Mouse (Mus musculus) embryonic facial prominence, embryonic 15.5 days (tissue): ENCODE results near the gene Tnni3. TPM values are rescaled to one million over a fixed set of nuclear protein-coding genes. Genes with fewer than 3 reads are reported as not detected.

ENCODE experiments used
- ATAC-seq: fragments of 200-750 bp; cut with Nextera tagmentation; 2 replicates; pipeline ENCODE4 v1.8.0; 2017; ENCODE audit warnings: low read depth, moderate TSS enrichment; ENCODE audit not compliant: insufficient number of reproducible peaks, low FRiP score, low TSS enrichment
- H3K27ac ChIP-seq: fragments of 300-500 bp; sonication (generic); replicated peaks from 2 replicates; pipeline ENCODE4 v1.5.1; 2015; ENCODE audit warnings: mild to moderate bottlenecking, inconsistent platforms
- H3K27me3 ChIP-seq: fragments of 300-500 bp; sonication (generic); 2 replicates; pipeline ENCODE4 v1.6.1; 2015; ENCODE audit warnings: inconsistent platforms
- H3K36me3 ChIP-seq: fragments of 300-500 bp; sonication (generic); 2 replicates; pipeline ENCODE4 v1.6.1; 2015; ENCODE audit warnings: mild to moderate bottlenecking, inconsistent platforms
- H3K4me1 ChIP-seq: fragments of 300-500 bp; sonication (generic); 2 replicates; pipeline ENCODE4 v1.6.1; 2015; ENCODE audit warnings: inconsistent platforms
- H3K4me2 ChIP-seq: fragments of 300-500 bp; sonication (generic); replicated peaks from 2 replicates; pipeline ENCODE4 v1.6.1; 2015; ENCODE audit warnings: mild to moderate bottlenecking, inconsistent platforms
- H3K4me3 ChIP-seq: fragments of 300-500 bp; sonication (generic); replicated peaks from 2 replicates; pipeline ENCODE4 v1.5.1; 2015; ENCODE audit warnings: mild to moderate bottlenecking, inconsistent platforms
- H3K9ac ChIP-seq: fragments of 300-500 bp; sonication (generic); 2 replicates; pipeline ENCODE4 v1.6.1; 2015; ENCODE audit warnings: inconsistent platforms
- H3K9me3 ChIP-seq: fragments of 300-500 bp; sonication (generic); replicated peaks from 2 replicates; pipeline ENCODE4 v1.6.1; 2016; ENCODE audit warnings: inconsistent platforms
- WGBS: fragments of 180-500 bp; shearing (Covaris S2); methylation state at CpG from one replicate; pipeline ENCODE4 v1.1.7; 2015; 5-methylcytosine and 5-hydroxymethylcytosine counted together
- polyA plus RNA-seq: library from polyadenylated mRNA; unstranded; fragments of >200 nt; fragmentation: Nextera tagmentation; extraction: Ambion mirVana; gene quantifications from 2 replicates; pipeline ENCODE4 v1.2.1, GENCODE M21; 2015

The Tnni3 gene
- polyA plus RNA-seq, 1 experiment from 2014 or later: 5.9 TPM

DNA sequence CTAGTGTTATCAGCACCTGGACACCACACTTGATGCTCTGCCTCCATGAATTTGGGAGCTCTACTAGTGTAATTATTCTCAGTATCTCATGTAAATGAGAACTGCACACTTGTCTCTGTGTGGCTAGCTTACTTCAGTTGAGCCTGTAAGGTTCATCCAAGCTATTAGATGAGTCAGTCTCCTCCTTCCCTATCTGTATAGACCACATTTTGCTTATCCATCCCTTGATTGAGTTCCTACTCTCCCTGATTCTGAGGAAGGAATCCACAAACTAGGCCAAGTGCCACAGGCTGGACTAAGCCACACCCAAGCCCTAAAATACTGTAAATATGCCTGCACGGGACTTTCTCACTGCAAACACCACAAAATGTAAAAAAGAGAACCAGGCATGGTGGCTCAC is 30.0 kb downstream of the Tnni3 start:
- Histone ChIP-seq H3K4me3 (no peak overlapping the region), H3K4me2 (no peak overlapping the region), H3K9me3 (no peaks in the 10 kb centered on the region), H3K9ac (no peak overlapping the region), H3K27me3 (no peaks in the 10 kb centered on the region), H3K4me1 (peaks cover 28% of the 10 kb centered on the region), H3K36me3 (peaks cover 58% of the 10 kb centered on the region), H3K27ac (no peak overlapping the region)
- no peak for ATAC-seq
- 68% methylated on average over 1 of the region's 1 CpGs for WGBS

DNA sequence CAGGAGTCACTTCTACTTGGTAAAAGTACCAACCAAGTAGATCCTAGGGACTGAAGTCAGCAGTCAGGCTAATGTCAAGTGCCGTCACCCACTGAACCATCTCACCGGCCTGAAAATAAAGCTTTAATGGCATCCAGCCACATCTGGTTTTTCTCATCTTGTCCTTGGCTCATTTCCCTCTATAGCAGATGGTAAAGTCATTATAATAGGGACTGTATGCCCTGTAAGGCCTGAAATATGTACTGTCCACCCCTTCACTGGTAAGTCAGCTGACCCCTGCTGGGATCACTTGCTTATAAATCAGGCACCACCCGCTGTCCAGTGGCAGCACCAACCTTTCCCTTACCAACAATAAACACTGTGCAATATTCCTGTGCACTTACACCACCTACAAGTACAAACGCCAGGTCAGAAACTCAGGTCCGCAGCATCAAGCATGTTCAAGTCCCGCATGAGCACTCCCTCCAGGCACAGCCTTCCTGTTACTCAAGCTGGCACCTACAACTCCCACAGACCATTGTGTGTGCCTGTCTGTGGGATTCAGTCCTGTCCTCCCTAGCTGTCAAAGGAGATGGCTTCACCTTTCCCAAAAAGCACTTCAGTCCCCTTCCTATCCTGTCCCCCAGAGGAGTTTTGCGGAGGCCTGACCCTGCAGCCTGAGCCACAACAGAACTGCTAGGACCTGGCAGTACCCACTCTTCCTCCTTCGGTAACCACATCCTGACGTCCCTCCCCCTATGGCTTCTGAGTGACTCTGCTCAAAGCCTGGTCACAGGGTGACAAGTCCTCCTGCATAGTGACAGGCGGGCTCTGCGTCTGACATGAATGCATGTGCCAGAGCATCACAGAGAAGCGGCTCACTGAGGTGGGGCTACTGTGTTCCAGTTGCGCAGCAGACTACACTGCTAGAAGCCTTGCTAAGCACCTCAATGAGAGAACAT is 31.5 kb downstream of the Tnni3 start:
- Histone ChIP-seq H3K27ac (no peak overlapping the region), H3K4me3 (no peak overlapping the region), H3K27me3 (no peaks in the 10 kb centered on the region), H3K9me3 (no peaks in the 10 kb centered on the region), H3K4me1 (peaks cover 14% of the 10 kb centered on the region; the same call in 1 of the 2 replicates), H3K36me3 (peaks cover 70% of the 10 kb centered on the region), H3K4me2 (no peak overlapping the region), H3K9ac (no peak overlapping the region)
- no peak; the same call in 1 of the 2 replicates for ATAC-seq
- WGBS: 81% methylated on average over 13 of the region's 13 CpGs

DNA sequence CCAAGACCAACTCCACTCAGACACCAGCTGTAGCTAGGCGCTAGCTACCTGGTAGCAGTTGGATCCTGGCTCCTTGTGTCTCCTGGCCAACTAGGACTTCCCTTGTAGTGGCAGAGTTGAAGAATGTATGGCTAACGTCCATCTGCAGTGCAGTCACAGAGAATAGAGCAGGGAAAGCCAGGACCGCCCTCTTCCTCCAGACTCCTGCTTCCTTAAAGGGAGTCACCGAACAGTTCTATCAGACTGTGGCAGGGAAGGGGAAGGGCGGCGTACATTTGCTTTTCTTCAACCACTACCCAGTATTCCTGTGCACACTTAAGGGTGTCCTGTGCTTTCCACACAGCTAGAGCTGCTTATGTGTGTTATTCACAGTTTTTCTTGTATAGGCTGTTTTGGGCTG is 32.7 kb downstream of the Tnni3 start:
- 0 out of 2 replicates have a peak overlapping the region, but pooled peaks have one; percentile 8 for H3K27ac ChIP-seq
- H3K36me3 ChIP-seq: peaks cover 68% of the 10 kb centered on the region
- no peak overlapping the region for H3K9ac ChIP-seq
- ATAC-seq: no peak
- H3K4me3 ChIP-seq: no peak overlapping the region
- 81% methylated on average over 6 of the region's 6 CpGs for WGBS
- no peak overlapping the region for H3K4me2 ChIP-seq
- 0 out of 2 replicates have a peak, but pooled peaks cover 13% of the 10 kb centered on the region for H3K4me1 ChIP-seq
- no peaks in the 10 kb centered on the region for H3K9me3 ChIP-seq
- H3K27me3 ChIP-seq: no peaks in the 10 kb centered on the region

DNA sequence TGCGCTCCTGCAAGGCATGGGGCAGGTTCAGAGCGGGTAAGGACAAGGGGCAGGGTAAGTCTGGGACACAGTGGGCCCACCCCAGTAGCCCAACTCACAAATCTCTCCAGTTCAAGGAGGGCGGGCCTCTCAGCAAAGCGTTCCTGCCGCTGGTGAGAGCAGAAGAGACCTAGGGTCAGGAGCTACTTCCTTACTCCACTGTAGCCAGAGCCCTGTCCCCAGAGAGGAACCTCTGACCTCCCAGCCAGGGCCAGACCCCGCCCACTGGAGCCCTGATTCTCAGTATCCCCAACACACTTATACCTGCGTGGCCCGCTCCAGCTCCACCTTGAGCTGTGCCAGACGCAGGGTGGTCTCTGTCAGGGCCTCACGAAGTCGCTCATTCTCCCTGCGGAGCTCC is 41.7 kb downstream of the Tnni3 start:
- no peaks in the 10 kb centered on the region for H3K27me3 ChIP-seq
- 86% methylated on average over 12 of the region's 12 CpGs for WGBS
- no peaks in the 10 kb centered on the region for H3K9me3 ChIP-seq
- H3K36me3 ChIP-seq: peaks cover 60% of the 10 kb centered on the region
- no peak overlapping the region for H3K27ac ChIP-seq
- H3K4me2 ChIP-seq: no peak overlapping the region
- no peak overlapping the region for H3K9ac ChIP-seq
- ATAC-seq: no peak
- H3K4me3 ChIP-seq: no peak overlapping the region
- H3K4me1 ChIP-seq: peaks cover 17% of the 10 kb centered on the region

DNA sequence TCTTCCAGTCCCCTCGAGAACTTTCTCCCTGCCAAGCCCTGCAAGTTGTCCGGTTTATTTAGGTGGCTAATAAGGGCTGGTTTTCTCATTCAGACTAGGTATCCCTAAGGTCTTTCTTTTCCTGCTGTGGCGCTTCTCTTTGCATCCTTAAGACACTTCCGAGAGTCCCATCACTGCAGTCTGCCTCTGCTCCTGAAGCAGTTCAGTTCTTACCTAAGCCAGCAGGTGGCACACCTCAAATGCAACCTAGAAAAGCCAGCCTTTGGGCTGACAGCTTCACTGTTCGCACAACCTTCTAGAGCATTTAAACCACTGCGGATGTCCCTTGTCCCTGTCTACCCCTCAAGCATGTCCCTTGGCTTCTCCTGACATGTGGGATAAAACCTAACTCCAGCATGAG is 44.4 kb downstream of the Tnni3 start:
- ATAC-seq: no peak
- no peak overlapping the region for H3K27ac ChIP-seq
- H3K9ac ChIP-seq: 0 out of 2 replicates have a peak overlapping the region, but pooled peaks have one; percentile 1
- peaks cover 18% of the 10 kb centered on the region for H3K4me1 ChIP-seq
- H3K4me2 ChIP-seq: no peak overlapping the region
- peaks cover 39% of the 10 kb centered on the region for H3K36me3 ChIP-seq
- WGBS: 30% methylated on average over 6 of the region's 6 CpGs
- H3K27me3 ChIP-seq: peaks cover 7% of the 10 kb centered on the region; the same call in 1 of the 2 replicates
- no peaks in the 10 kb centered on the region for H3K9me3 ChIP-seq
- no peak overlapping the region for H3K4me3 ChIP-seq

DNA sequence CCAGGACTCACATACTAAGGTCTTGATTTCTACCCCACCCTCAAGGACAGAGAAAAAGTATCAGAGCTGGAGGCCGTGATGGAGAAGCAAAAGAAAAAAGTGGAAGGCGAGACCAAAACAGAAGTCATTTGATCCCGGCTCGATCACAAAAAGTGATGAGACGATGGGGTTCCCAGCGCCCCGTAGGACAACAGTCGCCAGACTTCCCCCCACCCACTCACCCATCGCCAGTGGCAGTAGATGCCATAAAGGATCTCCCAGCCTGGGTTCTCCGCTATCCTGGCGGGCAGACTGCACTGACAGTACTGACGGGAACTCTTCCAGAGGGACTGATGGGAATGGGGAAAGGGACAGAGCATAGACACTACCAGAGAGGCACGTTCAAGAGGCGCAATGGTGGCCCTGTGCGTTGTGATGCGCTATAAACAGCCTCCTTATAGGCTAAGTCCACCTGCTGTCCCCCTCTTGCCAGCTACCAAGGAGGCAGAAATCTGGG is 45.2 kb downstream of the Tnni3 start:
- Histone ChIP-seq H3K27me3 (peaks cover 11% of the 10 kb centered on the region; the same call in 1 of the 2 replicates), H3K4me1 (peaks cover 18% of the 10 kb centered on the region), H3K4me3 (peak overlapping the region; percentile 55), H3K36me3 (peaks cover 31% of the 10 kb centered on the region), H3K27ac (peak overlapping the region; percentile 93), H3K9me3 (no peaks in the 10 kb centered on the region), H3K4me2 (peak overlapping the region; percentile 83), H3K9ac (peak overlapping the region; percentile 39; the same call in 1 of the 2 replicates)
- no peak for ATAC-seq
- 2% methylated on average over 16 of the region's 16 CpGs for WGBS

DNA sequence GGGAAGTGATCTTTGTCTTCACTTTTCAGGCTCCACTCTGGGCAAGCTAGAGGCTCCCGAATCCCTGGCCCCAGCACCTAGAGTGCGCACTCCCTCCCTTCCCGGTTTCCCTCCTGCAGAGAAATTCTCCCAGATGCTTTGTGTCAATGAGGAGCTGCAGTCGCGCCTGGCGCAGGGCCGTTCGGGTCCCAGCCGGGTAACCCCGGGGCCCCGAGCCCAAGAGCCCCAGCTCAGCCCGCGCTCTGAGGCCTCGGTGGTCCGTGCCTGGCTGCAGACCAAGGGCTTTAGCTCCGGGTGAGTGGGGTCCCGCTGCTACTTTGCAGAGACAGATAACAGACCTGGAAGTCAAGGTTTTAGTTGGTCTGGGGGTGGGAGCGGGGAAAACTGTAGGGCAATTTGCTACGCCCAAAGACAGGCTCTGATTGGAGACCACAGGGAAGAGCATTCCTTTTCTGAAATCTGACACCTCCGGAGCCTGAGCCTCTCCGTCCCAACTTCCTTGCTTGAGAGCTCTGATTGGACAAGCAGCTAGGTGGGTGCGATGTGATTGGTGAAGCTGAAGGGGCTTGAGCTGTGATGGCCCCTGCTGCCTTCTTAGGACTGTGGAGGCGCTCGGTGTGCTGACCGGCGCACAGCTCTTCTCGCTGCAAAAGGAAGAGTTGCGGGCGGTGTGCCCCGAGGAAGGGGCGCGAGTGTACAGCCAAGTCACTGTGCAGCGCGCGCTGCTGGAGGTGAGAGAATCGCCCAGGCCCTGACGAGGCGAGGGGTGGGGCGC is 45.8 kb downstream of the Tnni3 start:
- H3K9me3 ChIP-seq: no peaks in the 10 kb centered on the region
- peak overlapping the region; percentile 51 for H3K9ac ChIP-seq
- peak overlapping the region; percentile 55 for H3K4me3 ChIP-seq
- H3K27me3 ChIP-seq: peaks cover 17% of the 10 kb centered on the region
- H3K27ac ChIP-seq: peak overlapping the region; percentile 93
- H3K4me2 ChIP-seq: peak overlapping the region; percentile 83
- peaks cover 18% of the 10 kb centered on the region for H3K4me1 ChIP-seq
- peaks cover 25% of the 10 kb centered on the region for H3K36me3 ChIP-seq
- peak; percentile 94 for ATAC-seq
- under 1% methylated on average over 39 of the region's 39 CpGs for WGBS

DNA sequence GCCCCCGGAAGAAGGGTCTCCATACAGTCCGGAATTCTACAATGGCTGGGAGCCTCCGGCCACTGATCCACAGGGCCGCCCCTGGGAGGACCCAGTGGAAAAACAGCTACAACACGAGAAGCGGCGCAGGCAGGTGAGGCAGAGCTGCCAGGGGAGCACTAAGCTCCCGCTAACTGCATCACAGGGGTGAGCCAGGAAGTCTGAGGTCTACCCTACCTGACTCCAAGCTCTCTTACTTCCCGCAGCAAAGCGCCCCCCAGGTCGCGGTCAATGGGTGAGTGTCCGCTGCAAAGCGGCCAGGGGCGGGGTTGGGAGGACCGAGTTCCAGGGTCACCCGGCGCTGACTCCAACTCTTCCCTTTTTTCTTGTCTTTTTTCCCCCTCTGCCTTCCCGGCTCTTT is 50.1 kb downstream of the Tnni3 start:
- no peak for ATAC-seq
- Histone ChIP-seq H3K4me2 (no peak overlapping the region), H3K9me3 (no peaks in the 10 kb centered on the region), H3K36me3 (no peaks in the 10 kb centered on the region), H3K9ac (no peak overlapping the region), H3K27ac (no peak overlapping the region), H3K27me3 (peaks cover 37% of the 10 kb centered on the region), H3K4me1 (peaks cover 22% of the 10 kb centered on the region), H3K4me3 (no peak overlapping the region)
- 7% methylated on average over 18 of the region's 19 CpGs for WGBS

DNA sequence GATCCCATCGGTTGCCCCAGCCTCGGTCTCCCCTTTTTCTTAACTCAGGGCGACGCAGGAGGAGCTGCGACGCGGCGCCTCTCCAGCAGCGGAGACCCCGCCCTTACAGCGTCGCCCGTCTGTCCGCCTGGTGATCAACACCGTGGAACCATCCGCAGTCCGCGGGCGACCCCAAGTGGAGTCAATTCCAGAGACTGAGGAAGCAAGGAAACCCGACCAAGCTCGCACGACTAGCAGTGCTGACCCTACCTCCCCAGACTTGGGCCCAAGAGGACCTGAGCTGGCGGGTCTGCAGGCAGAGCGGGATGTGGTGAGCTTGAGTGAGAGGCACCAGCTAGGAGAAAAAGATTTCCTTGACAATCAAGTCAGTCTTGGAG is 52.9 kb downstream of the Tnni3 start:
- no peak overlapping the region for H3K9ac ChIP-seq

DNA sequence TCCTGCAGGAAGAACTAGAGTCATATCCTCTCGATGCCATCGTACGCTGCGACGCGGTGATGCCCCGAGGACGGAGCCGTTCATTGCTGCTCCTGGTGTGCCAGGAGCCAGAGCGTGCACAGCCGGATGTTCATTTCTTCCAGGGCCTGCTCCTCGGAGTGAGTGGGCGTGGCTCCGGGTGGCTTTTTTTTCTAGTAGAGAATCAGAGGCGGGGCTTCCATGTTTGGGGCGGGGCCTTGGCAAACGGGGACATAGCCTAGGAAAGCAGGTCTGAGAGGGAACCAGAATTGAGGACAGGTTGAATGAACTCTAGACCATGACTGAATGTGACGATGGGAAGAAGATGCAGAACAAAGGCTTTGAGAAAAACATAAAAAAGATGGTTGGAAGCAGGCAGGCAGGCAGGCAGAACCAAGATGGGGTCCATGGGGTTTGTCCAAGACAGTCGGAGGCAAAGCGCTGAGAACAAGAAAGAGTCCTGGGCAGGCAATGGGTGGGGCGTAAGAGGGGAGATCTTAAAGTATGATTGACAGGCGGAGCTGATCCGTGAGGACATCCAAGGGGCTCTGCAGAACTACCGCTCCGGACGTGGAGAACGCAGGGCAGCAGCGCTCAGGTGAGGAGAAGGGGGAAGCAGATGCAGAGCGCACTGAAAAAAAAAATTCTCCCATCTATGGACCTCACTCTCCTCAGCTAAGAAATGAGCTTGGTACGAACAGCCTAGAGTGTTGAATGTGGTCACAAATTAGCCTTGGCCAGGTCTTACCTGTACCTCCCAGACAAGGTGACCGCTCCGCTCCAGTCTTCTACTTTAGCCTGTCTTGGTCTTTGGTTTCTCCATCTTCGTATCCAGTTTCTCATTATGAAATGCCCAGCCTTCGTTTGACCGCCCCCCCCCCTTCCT is 53.5 kb downstream of the Tnni3 start:
- peaks cover 37% of the 10 kb centered on the region for H3K27me3 ChIP-seq
- H3K9ac ChIP-seq: no peak overlapping the region
- H3K9me3 ChIP-seq: no peaks in the 10 kb centered on the region
- peak overlapping the region; percentile 83 for H3K4me2 ChIP-seq
- peak overlapping the region; percentile 41 for H3K4me3 ChIP-seq
- H3K27ac ChIP-seq: no peak overlapping the region; the same call in 1 of the 2 replicates
- WGBS: 2% methylated on average over 35 of the region's 35 CpGs
- ATAC-seq: no peak
- no peaks in the 10 kb centered on the region for H3K36me3 ChIP-seq
- peaks cover 11% of the 10 kb centered on the region for H3K4me1 ChIP-seq

More for the DNA sequence above, 52.9 kb downstream of the Tnni3 start:
- peak overlapping the region; percentile 41 for H3K4me3 ChIP-seq
- WGBS: under 1% methylated on average over 24 of the region's 24 CpGs
- H3K27me3 ChIP-seq: peaks cover 37% of the 10 kb centered on the region
- ATAC-seq: peak; percentile 84
- H3K27ac ChIP-seq: no peak overlapping the region
- H3K9me3 ChIP-seq: no peaks in the 10 kb centered on the region
- no peaks in the 10 kb centered on the region for H3K36me3 ChIP-seq
- peaks cover 11% of the 10 kb centered on the region for H3K4me1 ChIP-seq
- peak overlapping the region; percentile 83 for H3K4me2 ChIP-seq
